Mouse (Mus musculus): Measurements from ENCODE around the gene Nr2c2ap. TPM values are rescaled to one million over a fixed set of nuclear protein-coding genes. Genes with fewer than 3 reads are reported as not detected.

Nr2c2ap gene
- polyA plus RNA-seq, 1 experiment from 2014 or later: 35.1 TPM

DNA sequence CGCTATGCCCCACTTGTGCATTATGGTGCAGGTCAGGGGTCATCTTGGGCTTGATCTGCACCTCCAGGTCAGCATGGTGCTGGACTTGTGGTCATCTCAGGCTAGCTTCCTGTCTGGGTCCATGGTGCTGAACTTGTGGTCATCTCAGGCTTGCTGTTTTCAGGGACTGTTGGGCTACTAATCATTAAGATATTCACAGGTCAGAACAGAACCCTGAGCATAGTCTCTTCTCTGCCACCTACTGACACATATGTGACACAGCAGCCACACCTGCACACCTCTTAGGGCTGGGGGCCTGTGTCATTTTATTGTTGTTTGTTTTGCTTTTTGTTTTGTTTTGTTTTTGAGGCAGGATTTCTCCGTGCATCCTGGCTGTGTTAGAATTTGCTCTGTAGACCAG lies 8.3 kb upstream of the Nr2c2ap start:
- in situ Hi-C loops (cut with MboI; ENCODE audit: low pct_unique_long_range_greater_than_20kb): no loop called here
- H3K27me3 ChIP-seq: peaks cover 32% of the 10 kb centered on the region
- ChIA-PET CTCF (no interaction called here), POLR2A (no interaction called here)
- peak; percentile 80 for TF ChIP-seq CTCF (IDR thresholded peaks at IDR 0.05)
- DNase-seq (ENCODE audit: low read depth, low spot score) (no peak), ATAC-seq (peak; percentile 44)

DNA sequence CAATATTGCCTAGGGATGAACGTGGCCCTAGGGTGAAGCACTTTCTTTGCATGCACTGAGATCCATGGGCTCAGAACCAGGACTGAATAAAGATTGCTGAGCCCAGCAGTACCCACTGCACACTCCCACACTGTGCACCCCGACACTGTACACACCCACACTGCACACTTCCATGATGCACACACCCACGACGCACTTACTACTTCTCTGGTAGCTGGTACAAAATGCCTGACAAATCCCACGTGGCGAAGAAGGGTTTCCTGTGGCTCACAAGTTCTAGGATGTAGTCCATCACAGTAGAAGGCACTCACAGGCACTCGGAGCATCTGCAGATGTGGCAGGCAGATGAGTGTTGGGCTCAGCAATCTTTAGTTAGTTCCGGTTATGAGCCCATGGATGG lies 6.1 kb upstream of the Nr2c2ap start:
- CTCF ChIA-PET: no interaction called here
- in situ Hi-C loops (cut with MboI; ENCODE audit: low pct_unique_long_range_greater_than_20kb): no loop called here
- DNase-seq (ENCODE audit: low read depth, low spot score) (no peak), ATAC-seq (no peak)
- TF ChIP-seq CTCF (IDR thresholded peaks at IDR 0.05): no peak
- H3K27me3 ChIP-seq: peaks cover 21% of the 10 kb centered on the region
- POLR2A ChIA-PET: no interaction called here

DNA sequence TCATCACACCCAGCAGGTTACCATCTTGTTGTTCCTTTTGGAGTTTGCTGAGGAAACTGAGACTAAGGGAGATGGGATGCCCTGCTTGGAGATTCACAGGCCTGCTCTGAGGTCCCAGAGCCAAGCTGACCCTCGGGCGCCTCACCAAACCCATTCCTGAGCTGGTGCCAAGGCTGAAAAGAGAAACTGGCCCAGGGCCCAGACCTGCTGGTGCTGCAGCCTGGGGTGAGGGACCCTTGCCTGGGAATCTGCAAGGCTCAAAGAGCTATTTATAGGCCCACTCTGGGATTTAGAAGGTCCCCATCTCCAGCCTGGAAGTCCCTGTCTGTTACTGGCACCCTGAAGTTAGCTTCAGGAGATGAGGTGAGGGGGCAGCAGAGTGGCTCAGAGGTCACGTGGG lies 2.7 kb upstream of the Nr2c2ap start:
- ChIA-PET POLR2A (interaction anchor here (0.9 kb wide), 1 partner anchor 269 kb away, joined by 3 read pairs; no protein-coding TSS in a partner anchor), CTCF (no interaction called here)
- TF ChIP-seq CTCF (IDR thresholded peaks at IDR 0.05): no peak
- H3K27me3 ChIP-seq: peaks cover 10% of the 10 kb centered on the region
- in situ Hi-C loops (cut with MboI; ENCODE audit: low pct_unique_long_range_greater_than_20kb): no loop called here
- DNase-seq (ENCODE audit: low read depth, low spot score) (no peak), ATAC-seq (no peak)

DNA sequence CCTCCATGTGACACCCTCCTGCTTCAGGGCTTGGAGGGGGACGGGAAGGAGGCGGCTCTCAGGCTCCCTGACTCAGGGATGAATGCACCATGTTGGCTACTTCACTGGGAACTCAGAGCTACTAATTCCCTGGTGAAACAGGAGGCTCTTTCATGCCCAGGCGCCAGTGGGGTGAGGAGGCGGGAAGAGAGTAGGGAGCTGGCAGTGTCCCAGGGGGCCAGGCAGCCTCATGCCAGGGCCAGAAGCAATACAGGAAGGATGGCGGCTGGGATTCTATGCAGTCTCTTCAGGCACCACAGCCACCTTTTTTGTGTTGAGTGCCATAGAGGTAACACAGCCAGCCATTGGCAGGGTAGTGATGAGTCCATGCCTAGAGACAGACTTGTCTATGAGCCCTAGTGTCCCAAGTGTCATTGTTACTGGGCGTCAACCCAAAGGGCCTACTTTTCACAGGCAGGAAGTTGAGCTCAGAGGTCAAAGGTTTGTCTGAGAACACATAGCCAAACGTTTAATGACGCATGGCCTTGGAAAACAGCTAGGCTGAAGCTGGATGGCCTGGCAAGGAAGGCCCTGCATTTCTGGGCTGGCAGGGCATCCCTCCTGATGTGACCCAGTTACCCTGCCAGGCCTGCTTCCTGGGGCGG lies 1.7 kb upstream of the Nr2c2ap start:
- ChIA-PET POLR2A (interaction anchor here (0.9 kb wide), 1 partner anchor 270 kb away, joined by 3 read pairs; no protein-coding TSS in a partner anchor), CTCF (interaction anchor here (1.1 kb wide), 1 partner anchor 37 kb away, joined by 3 read pairs; no protein-coding TSS in a partner anchor)
- TF ChIP-seq CTCF (IDR thresholded peaks at IDR 0.05): no peak
- ATAC-seq: no peak
- in situ Hi-C loops (cut with MboI; ENCODE audit: low pct_unique_long_range_greater_than_20kb): no loop called here
- peaks cover 1% of the 10 kb centered on the region for H3K27me3 ChIP-seq
- no peak for DNase-seq (ENCODE audit: low read depth, low spot score)

- ChIA-PET POLR2A (no interaction called here), CTCF (interaction anchor here (1.1 kb wide), 1 partner anchor 36 kb away, joined by 3 read pairs; no protein-coding TSS in a partner anchor)
- in situ Hi-C loops (cut with MboI; ENCODE audit: low pct_unique_long_range_greater_than_20kb): no loop called here
- no peak for ATAC-seq
- H3K27me3 ChIP-seq: no peaks in the 10 kb centered on the region
- no peak for TF ChIP-seq CTCF (IDR thresholded peaks at IDR 0.05)
- DNase-seq (ENCODE audit: low read depth, low spot score): no peak
These were observed 1.1 kb upstream of the Nr2c2ap start for GRCm38 (mm10) chr8:70130066-70130465.

DNA sequence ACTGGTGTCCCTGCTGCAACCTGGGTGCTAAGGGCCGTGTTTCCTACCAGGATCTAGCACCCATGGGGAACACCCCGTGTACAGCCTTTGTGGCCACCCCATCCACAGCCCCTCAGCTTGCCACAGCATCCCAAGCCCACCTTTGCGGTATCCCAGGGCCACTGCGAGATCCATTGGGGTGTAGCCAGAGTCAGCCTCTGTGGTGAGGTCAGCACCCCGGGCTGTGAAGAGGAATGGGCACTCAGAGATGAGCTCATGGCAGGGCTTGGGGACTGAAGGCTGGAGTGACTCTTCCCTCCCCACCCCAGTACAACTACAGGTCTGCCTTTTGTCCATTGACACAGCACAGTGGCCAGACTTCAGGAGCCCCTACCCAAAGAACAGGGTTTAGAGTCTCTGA lies 3.0 kb downstream of the Nr2c2ap start:
- ChIA-PET POLR2A (no interaction called here), CTCF (no interaction called here)
- H3K27me3 ChIP-seq: no peaks in the 10 kb centered on the region
- no peak for TF ChIP-seq CTCF (IDR thresholded peaks at IDR 0.05)
- no peak for ATAC-seq
- in situ Hi-C loops (cut with MboI; ENCODE audit: low pct_unique_long_range_greater_than_20kb): no loop called here
- DNase-seq (ENCODE audit: low read depth, low spot score): no peak

GRCm38 (mm10) chr8:70134931-70135330 lies 3.8 kb downstream of the Nr2c2ap start:
- in situ Hi-C loops (cut with MboI; ENCODE audit: low pct_unique_long_range_greater_than_20kb): no loop called here
- POLR2A ChIA-PET: no interaction called here
- DNase-seq (ENCODE audit: low read depth, low spot score) (no peak), ATAC-seq (no peak)
- CTCF ChIA-PET: no interaction called here
- TF ChIP-seq CTCF (IDR thresholded peaks at IDR 0.05): no peak
- no peaks in the 10 kb centered on the region for H3K27me3 ChIP-seq

GRCm38 (mm10) chr8:70136591-70136990 lies 5.5 kb downstream of the Nr2c2ap start:
- DNase-seq (ENCODE audit: low read depth, low spot score) (no peak), ATAC-seq (no peak)
- in situ Hi-C loops (cut with MboI; ENCODE audit: low pct_unique_long_range_greater_than_20kb): no loop called here
- CTCF ChIA-PET: no interaction called here
- no peak for TF ChIP-seq CTCF (IDR thresholded peaks at IDR 0.05)
- POLR2A ChIA-PET: no interaction called here
- no peaks in the 10 kb centered on the region for H3K27me3 ChIP-seq

GRCm38 (mm10) chr8:70137890-70138289 lies 6.8 kb downstream of the Nr2c2ap start:
- TF ChIP-seq CTCF (IDR thresholded peaks at IDR 0.05): no peak
- no peak for ATAC-seq
- DNase-seq (ENCODE audit: low read depth, low spot score): no peak
- ChIA-PET POLR2A (no interaction called here), CTCF (no interaction called here)
- no peaks in the 10 kb centered on the region for H3K27me3 ChIP-seq
- in situ Hi-C loops (cut with MboI; ENCODE audit: low pct_unique_long_range_greater_than_20kb): no loop called here

GRCm38 (mm10) chr8:70139026-70139857 lies 8.1 kb downstream of the Nr2c2ap start, which contains the start of the genes Rfxank, Borcs8 and Mef2b:
Gene Rfxank (minus strand): TSS chr8:70139154.
Gene Borcs8 (plus strand): TSS chr8:70139499.
Gene Mef2b (plus strand): TSS chr8:70139711.
- DNase-seq (ENCODE audit: low read depth, low spot score) (peak; percentile 98), ATAC-seq (peak; percentile 91)
- no peaks in the 10 kb centered on the region for H3K27me3 ChIP-seq
- ChIA-PET POLR2A (interaction anchor here (1.0 to 1.6 kb wide), 2 partner anchors 12 to 103 kb away, joined by 3 to 4 read pairs; no protein-coding TSS in a partner anchor), CTCF (interaction anchor here (1.1 kb wide), 1 partner anchor 9 kb away, joined by 4 read pairs; no protein-coding TSS in a partner anchor)
- no peak for TF ChIP-seq CTCF (IDR thresholded peaks at IDR 0.05)
- in situ Hi-C loops (cut with MboI; ENCODE audit: low pct_unique_long_range_greater_than_20kb): no loop called here

GRCm38 (mm10) chr8:70139981-70140380 lies 8.8 kb downstream of the Nr2c2ap start:
- TF ChIP-seq CTCF (IDR thresholded peaks at IDR 0.05): no peak
- in situ Hi-C loops (cut with MboI; ENCODE audit: low pct_unique_long_range_greater_than_20kb): no loop called here
- H3K27me3 ChIP-seq: no peaks in the 10 kb centered on the region
- ATAC-seq (no peak), DNase-seq (ENCODE audit: low read depth, low spot score) (no peak)
- POLR2A ChIA-PET: interaction anchor here (1.0 to 1.6 kb wide), 2 partner anchors 11 to 104 kb away, joined by 3 to 4 read pairs; no protein-coding TSS in a partner anchor
- CTCF ChIA-PET: interaction anchor here (1.1 kb wide), 1 partner anchor 9 kb away, joined by 4 read pairs; no protein-coding TSS in a partner anchor
